Mouse (Mus musculus) embryonic facial prominence, embryonic 15.5 days (tissue): Measurements from ENCODE around the gene Eed. TPM values are rescaled to one million over a fixed set of nuclear protein-coding genes. Genes with fewer than 3 reads are reported as not detected.

Experiments
- ATAC-seq: fragments of 200-750 bp; cut with Nextera tagmentation; 2 replicates; pipeline ENCODE4 v1.8.0; 2017; ENCODE audit warnings: low read depth, moderate TSS enrichment; ENCODE audit not compliant: insufficient number of reproducible peaks, low FRiP score, low TSS enrichment
- H3K27ac ChIP-seq: fragments of 300-500 bp; sonication (generic); replicated peaks from 2 replicates; pipeline ENCODE4 v1.5.1; 2015; ENCODE audit warnings: mild to moderate bottlenecking, inconsistent platforms
- H3K27me3 ChIP-seq: fragments of 300-500 bp; sonication (generic); 2 replicates; pipeline ENCODE4 v1.6.1; 2015; ENCODE audit warnings: inconsistent platforms
- H3K36me3 ChIP-seq: fragments of 300-500 bp; sonication (generic); 2 replicates; pipeline ENCODE4 v1.6.1; 2015; ENCODE audit warnings: mild to moderate bottlenecking, inconsistent platforms
- H3K4me1 ChIP-seq: fragments of 300-500 bp; sonication (generic); 2 replicates; pipeline ENCODE4 v1.6.1; 2015; ENCODE audit warnings: inconsistent platforms
- H3K4me2 ChIP-seq: fragments of 300-500 bp; sonication (generic); replicated peaks from 2 replicates; pipeline ENCODE4 v1.6.1; 2015; ENCODE audit warnings: mild to moderate bottlenecking, inconsistent platforms
- H3K4me3 ChIP-seq: fragments of 300-500 bp; sonication (generic); replicated peaks from 2 replicates; pipeline ENCODE4 v1.5.1; 2015; ENCODE audit warnings: mild to moderate bottlenecking, inconsistent platforms
- H3K9ac ChIP-seq: fragments of 300-500 bp; sonication (generic); 2 replicates; pipeline ENCODE4 v1.6.1; 2015; ENCODE audit warnings: inconsistent platforms
- H3K9me3 ChIP-seq: fragments of 300-500 bp; sonication (generic); replicated peaks from 2 replicates; pipeline ENCODE4 v1.6.1; 2016; ENCODE audit warnings: inconsistent platforms
- WGBS: fragments of 180-500 bp; shearing (Covaris S2); methylation state at CpG from one replicate; pipeline ENCODE4 v1.1.7; 2015; 5-methylcytosine and 5-hydroxymethylcytosine counted together
- polyA plus RNA-seq: library from polyadenylated mRNA; unstranded; fragments of >200 nt; fragmentation: Nextera tagmentation; extraction: Ambion mirVana; gene quantifications from 2 replicates; pipeline ENCODE4 v1.2.1, GENCODE M21; 2015

The Eed gene
- polyA plus RNA-seq, 1 experiment from 2014 or later: 64.2 TPM

- Histone ChIP-seq H3K4me1 (peaks cover 11% of the 10 kb centered on the region), H3K9ac (peak within 1 kb of the TSS; percentile 78), H3K9me3 (no peaks in the 10 kb centered on the region), H3K27ac (peak within 1 kb of the TSS; percentile 80), H3K36me3 (no peaks in the 10 kb centered on the region), H3K4me2 (peak within 1 kb of the TSS; percentile 58), H3K27me3 (no peaks in the 10 kb centered on the region), H3K4me3 (peak within 1 kb of the TSS; percentile 84)
- under 1% methylated on average over 45 of the region's 45 CpGs for WGBS
- ATAC-seq: peak; percentile 99
Measured at GRCm38 (mm10) chr7:89940571-89941463, 40.0 kb downstream of the Eed start, which contains the start of gene Hikeshi. TSS of gene Hikeshi (minus strand) at chr7:89941204.

DNA sequence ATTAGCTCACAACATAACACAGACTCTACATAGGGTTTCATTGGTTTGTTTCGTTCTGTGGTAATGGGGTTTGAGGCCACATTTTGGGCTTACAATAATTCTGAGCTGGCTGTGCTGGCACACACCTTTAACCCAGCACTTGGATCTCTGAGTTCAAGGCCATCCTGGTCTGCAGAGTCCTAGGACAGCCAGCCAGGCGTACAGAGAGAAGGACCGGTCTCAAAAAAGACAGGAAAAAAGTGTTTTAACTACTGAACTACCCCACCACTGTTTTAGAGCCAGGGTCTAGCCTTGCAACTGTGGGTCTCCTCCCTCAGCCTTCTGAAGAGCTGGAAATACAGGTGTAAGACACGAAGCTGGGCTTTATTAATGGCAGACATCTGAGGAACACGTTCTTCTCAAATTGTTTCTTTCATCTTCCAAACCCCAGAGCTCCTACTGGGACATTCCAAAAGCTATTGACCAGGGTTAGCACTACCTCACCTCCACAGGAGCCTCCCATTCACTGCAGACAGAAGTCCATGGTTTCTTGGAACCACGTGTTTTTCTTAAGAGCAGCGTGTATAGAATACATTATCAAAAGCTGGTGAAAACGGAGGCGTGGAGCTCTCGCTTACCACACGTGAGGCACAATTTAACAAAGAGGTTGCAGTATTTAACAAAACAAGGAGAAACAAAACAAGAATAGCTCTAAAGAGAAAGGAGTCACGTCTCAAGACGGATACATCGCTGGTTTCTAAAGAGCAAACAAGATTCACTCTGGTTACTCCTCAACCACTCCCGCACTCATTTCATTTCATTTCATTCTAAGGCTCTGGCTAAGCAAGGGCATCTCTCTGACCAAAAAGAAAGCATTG lies 41.1 kb downstream of the Eed start:
- Histone ChIP-seq H3K9me3 (no peaks in the 10 kb centered on the region), H3K27ac (no peak overlapping the region), H3K36me3 (peaks cover 2% of the 10 kb centered on the region; the same call in 1 of the 2 replicates), H3K27me3 (no peaks in the 10 kb centered on the region), H3K4me1 (peaks cover 11% of the 10 kb centered on the region), H3K9ac (peak overlapping the region; percentile 78; the same call in 1 of the 2 replicates), H3K4me3 (peak overlapping the region; percentile 84), H3K4me2 (peak overlapping the region; percentile 58)
- 50% methylated on average over 15 of the region's 15 CpGs for WGBS
- ATAC-seq: no peak

DNA sequence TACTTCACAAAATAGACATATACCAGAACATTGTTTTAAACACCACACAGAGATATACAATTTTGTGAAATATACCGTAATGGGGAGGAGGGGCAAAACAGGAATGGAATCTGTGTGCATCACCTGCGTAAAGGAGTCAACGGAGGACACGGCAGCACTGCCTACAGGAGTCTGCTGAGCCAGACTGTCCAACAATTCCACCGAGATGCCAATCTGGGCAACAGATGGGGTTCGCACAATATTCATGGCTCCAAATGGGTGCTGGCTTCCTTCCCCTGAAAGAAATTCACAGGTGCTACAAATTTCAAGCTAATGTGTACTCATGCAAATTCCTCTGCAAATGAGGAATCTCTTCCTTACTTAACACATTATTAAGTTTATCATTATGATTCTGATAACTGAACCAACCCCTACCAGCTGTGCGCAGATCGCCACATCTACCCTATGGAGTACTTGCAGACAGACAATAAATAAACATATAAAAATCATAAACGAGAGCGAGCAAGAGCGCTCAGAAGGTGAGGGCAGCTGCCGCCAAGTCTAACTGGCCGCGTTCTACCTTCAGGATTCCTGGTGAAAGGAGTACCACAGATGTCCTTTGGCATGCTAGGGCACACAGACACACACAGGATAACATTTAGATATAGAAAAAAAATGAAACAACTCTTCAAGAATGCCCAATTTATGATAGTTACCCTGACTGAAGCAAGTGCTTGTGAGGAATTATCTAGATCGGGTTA lies 57.2 kb downstream of the Eed start:
- H3K9ac ChIP-seq: no peak overlapping the region
- no peak overlapping the region for H3K27ac ChIP-seq
- no peaks in the 10 kb centered on the region for H3K27me3 ChIP-seq
- no peak overlapping the region for H3K4me2 ChIP-seq
- no peak overlapping the region for H3K4me3 ChIP-seq
- no peaks in the 10 kb centered on the region for H3K4me1 ChIP-seq
- 0 out of 2 replicates have a peak, but pooled peaks cover 11% of the 10 kb centered on the region for H3K36me3 ChIP-seq
- 94% methylated on average over 15 of the region's 15 CpGs for WGBS
- ATAC-seq: no peak
- no peaks in the 10 kb centered on the region for H3K9me3 ChIP-seq

DNA sequence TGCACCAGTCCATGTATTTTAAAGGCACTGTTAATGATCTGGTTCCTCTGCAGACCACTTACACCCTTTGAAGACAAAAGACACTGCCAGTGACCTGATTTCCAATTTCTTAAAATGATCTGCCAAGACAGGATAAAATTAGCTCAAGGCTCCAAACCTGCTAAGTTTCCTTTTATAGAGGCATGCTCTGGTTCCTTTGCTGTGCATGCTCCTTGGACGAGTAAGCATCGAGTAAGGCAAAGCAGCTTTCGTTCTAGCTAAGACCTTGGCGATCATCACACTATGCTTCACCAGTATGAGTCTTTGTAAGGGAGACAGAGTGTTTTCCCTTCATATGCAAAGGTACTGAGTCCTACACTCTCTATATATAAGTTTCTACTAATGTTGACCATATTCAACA lies 63.0 kb downstream of the Eed start:
- Histone ChIP-seq H3K9me3 (no peaks in the 10 kb centered on the region), H3K4me2 (no peak overlapping the region), H3K4me3 (no peak overlapping the region), H3K4me1 (no peaks in the 10 kb centered on the region), H3K9ac (no peak overlapping the region), H3K27ac (no peak overlapping the region), H3K36me3 (no peaks in the 10 kb centered on the region), H3K27me3 (no peaks in the 10 kb centered on the region)
- 89% methylated on average over 4 of the region's 4 CpGs for WGBS
- no peak for ATAC-seq

GRCm38 (mm10) chr7:89916711-89917110 lies 64.1 kb downstream of the Eed start:
- no peak overlapping the region for H3K9ac ChIP-seq
- no peaks in the 10 kb centered on the region for H3K27me3 ChIP-seq
- H3K4me1 ChIP-seq: no peaks in the 10 kb centered on the region
- 52% methylated on average over 5 of the region's 5 CpGs for WGBS
- H3K27ac ChIP-seq: no peak overlapping the region
- no peaks in the 10 kb centered on the region for H3K9me3 ChIP-seq
- ATAC-seq: peak; percentile 54; the same call in 1 of the 2 replicates
- no peak overlapping the region for H3K4me2 ChIP-seq
- H3K36me3 ChIP-seq: no peaks in the 10 kb centered on the region
- H3K4me3 ChIP-seq: no peak overlapping the region

- ATAC-seq: no peak; the same call in 1 of the 2 replicates
- Histone ChIP-seq H3K36me3 (no peaks in the 10 kb centered on the region), H3K9ac (no peak overlapping the region), H3K27me3 (no peaks in the 10 kb centered on the region), H3K4me1 (peaks cover 11% of the 10 kb centered on the region; the same call in 1 of the 2 replicates), H3K9me3 (no peaks in the 10 kb centered on the region), H3K4me3 (no peak overlapping the region), H3K27ac (no peak overlapping the region), H3K4me2 (no peak overlapping the region)
- 75% methylated on average over 3 of the region's 3 CpGs for WGBS
Measured at GRCm38 (mm10) chr7:89913432-89914158, 67.2 kb downstream of the Eed start.

DNA sequence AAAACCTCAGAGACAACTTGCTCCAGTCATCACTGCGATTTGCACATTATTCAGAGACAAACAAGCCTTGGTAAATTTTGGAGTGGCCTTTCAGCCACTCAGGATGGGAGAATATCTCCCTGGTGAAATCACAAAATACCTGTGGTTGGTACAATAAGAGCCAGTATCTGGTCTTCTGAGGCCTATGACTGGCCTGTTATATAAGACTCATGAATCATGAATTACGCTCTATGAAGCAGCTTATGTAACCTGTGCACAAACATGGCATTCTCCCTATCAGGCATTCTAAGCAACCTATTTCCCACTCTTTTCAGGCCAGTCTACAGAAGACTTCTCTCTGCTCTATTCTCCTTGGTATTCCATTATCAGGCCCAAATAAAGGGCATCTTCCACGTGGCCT lies 68.4 kb downstream of the Eed start:
- Histone ChIP-seq H3K9me3 (no peaks in the 10 kb centered on the region), H3K9ac (no peak overlapping the region), H3K27me3 (no peaks in the 10 kb centered on the region), H3K27ac (no peak overlapping the region), H3K4me2 (no peak overlapping the region), H3K36me3 (no peaks in the 10 kb centered on the region), H3K4me3 (no peak overlapping the region), H3K4me1 (peaks cover 12% of the 10 kb centered on the region; the same call in 1 of the 2 replicates)
- no peak for ATAC-seq
- 90% methylated on average over 3 of the region's 3 CpGs for WGBS

DNA sequence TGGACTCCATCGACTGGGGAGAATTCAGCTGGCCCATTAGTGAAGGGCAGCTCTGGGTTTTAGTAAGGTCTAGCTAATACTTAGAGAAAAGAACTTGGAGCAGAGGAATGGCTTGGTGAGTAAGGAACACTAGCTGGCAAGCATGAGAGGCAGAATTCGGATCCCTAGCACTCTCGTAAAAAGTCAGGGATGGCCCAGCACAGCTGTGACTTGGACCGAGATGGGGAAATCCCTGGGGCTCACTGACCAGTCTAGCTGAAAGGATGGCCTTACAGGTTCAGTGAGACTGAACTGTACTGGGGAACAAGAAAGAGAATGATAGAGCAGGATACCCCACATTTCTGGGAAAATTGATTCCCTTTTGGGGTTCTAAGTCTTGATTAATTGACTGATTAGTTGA lies 71.1 kb downstream of the Eed start:
- Histone ChIP-seq H3K4me3 (no peak overlapping the region), H3K4me1 (peaks cover 12% of the 10 kb centered on the region; the same call in 1 of the 2 replicates), H3K27me3 (no peaks in the 10 kb centered on the region), H3K9me3 (no peaks in the 10 kb centered on the region), H3K9ac (no peak overlapping the region), H3K27ac (no peak overlapping the region), H3K4me2 (no peak overlapping the region), H3K36me3 (no peaks in the 10 kb centered on the region)
- ATAC-seq: no peak
- WGBS: 65% methylated on average over 4 of the region's 4 CpGs

DNA sequence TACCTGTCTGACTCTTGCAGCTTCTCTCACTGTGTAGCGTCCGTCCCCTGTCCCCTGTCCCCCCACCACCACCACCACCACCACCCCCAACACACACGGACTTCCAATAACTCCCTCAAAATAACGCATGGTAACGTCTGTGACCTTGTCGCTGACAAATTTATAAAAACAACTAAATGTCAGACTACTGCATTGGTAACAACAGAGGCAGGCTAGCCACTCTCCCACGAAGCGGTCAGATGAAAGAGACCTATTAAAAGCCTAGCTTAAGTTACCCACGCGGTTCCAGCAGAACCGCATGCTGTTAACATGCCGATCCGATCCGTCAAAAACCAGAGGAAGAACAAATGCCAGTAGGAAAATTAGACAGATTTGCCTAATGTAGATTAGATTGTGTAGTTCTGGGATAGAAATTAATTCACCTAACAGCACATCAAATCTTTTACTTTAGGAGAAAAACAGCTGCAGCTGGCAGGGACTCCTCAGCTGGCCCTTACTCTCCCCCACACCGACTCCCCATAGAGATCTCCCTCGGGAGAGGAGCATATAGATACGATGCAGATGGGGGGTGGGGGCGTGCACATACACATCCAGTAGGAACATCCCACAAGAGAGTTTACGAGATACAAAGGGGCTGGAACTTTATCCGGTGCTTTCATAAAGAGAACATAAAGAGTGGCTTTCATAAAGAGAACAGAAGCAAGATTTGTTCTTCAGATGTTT lies 71.7 kb downstream of the Eed start:
- Histone ChIP-seq H3K4me3 (no peak overlapping the region), H3K9ac (no peak overlapping the region), H3K27ac (no peak overlapping the region), H3K36me3 (no peaks in the 10 kb centered on the region), H3K4me2 (peak overlapping the region; percentile 24), H3K4me1 (peaks cover 12% of the 10 kb centered on the region; the same call in 1 of the 2 replicates), H3K27me3 (no peaks in the 10 kb centered on the region), H3K9me3 (no peaks in the 10 kb centered on the region)
- ATAC-seq: no peak
- 41% methylated on average over 20 of the region's 20 CpGs for WGBS

GRCm38 (mm10) chr7:89908421-89908820 lies 72.4 kb downstream of the Eed start:
- H3K4me2 ChIP-seq: peak overlapping the region; percentile 24
- no peaks in the 10 kb centered on the region for H3K36me3 ChIP-seq
- no peak overlapping the region for H3K4me3 ChIP-seq
- no peaks in the 10 kb centered on the region for H3K9me3 ChIP-seq
- H3K27ac ChIP-seq: 0 out of 2 replicates have a peak overlapping the region, but pooled peaks have one; percentile 35
- ATAC-seq: no peak; the same call in 1 of the 2 replicates
- no peak overlapping the region for H3K9ac ChIP-seq
- 26% methylated on average over 7 of the region's 7 CpGs for WGBS
- H3K4me1 ChIP-seq: peaks cover 18% of the 10 kb centered on the region
- no peaks in the 10 kb centered on the region for H3K27me3 ChIP-seq
